Mouse (Mus musculus) gastrocnemius, postnatal 25 days (tissue): ENCODE measurements around the gene Lmx1a. TPM values are rescaled to one million over a fixed set of nuclear protein-coding genes. Genes with fewer than 3 reads are reported as not detected.

ENCODE experiments used
- DNase-seq: peaks from one replicate; pipeline ENCODE4 v3.0.0; 2022
- long read RNA-seq, 2 experiments: library from polyadenylated mRNA; stranded (forward); transcript quantifications; one replicate each; pipeline ENCODE4 v2.0.0; 2021
- total RNA-seq, 2 experiments: library from RNA; stranded (reverse); gene quantifications; 1 replicate in 1 of 2; 2 replicates in 1 of 2; pipeline ENCODE4 v1.2.3; 2021

The Lmx1a gene
- total RNA-seq = under 1 TPM; 0.43 to 0.51 TPM
- long read RNA-seq, experiment 1 = 0 reads
- long read RNA-seq, experiment 2, partial matches to known transcripts = 0 of 1 reads
- long read RNA-seq, experiment 2, other reads (novel, unspliced or antisense) = 1 of 1 reads

DNA sequence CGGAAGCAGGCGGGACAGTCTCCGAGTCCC lies at the start of gene Lmx1a:
Gene Lmx1a, plus strand, starts transcription at position 6 of the 30 bp plus-strand sequence.
- DNase-seq = no peak

DNA sequence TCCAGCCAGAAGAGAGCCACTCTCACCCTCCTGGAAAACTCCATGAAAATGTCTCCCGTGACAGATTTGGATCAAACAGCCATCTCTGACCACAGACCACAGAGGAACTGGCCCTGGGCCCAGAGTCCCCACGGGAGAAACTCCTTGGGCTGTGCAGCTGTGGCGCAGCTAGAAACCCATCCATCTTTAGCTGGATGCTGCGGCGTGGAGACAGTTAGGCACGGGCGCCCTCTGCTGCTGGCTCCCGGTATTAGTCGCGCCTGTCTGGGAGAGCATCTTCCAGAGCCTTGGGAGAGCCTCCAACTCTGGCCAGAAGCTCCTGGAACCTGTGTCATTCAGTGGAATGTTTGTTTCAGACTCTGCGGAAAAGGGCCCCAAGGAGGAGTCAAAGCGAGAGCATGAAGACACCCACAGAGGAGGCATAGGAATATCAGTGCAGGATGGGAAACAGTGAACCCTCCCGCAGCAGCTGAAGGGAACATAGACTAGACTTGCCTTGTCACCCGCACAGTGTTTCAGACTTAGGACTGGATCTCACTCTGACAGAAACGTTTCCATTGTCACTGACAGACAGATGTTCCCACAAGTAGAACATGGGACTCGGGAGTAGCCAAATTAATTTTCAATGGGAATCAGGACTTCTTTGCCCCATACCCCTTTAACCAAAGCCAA lies 44.0 kb upstream of the Lmx1a start:
- DNase-seq = peak; percentile 87

DNA sequence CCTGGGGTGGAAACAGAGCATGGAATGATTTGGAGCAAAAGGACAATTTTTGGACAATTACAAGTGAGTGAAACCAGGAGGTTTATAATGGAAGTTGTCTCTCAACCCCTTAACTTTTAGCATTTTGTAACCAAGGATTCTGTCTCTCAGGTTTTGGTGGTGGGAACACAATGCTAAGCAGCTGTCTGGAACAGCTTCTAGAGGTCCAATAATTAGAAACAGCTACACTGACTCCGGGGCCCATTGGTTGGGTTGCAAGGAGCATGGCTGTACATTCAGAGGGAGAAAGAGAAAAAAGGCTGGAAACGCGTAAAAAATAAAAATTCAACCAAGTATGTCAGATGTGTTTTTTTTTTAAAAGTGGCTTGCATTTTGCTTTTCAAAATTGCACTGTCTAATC lies 40.4 kb upstream of the Lmx1a start:
- DNase-seq = no peak

GRCm38 (mm10) chr1:167649122-167649633 lies 39.9 kb upstream of the Lmx1a start:
- no peak for DNase-seq

GRCm38 (mm10) chr1:167652336-167652735 lies 36.7 kb upstream of the Lmx1a start:
- no peak for DNase-seq

- DNase-seq = no peak
Measured at GRCm38 (mm10) chr1:167659065-167659464, 30.0 kb upstream of the Lmx1a start.

GRCm38 (mm10) chr1:167660521-167661101 lies 28.4 kb upstream of the Lmx1a start:
- DNase-seq = peak; percentile 80

GRCm38 (mm10) chr1:167661123-167661522 lies 27.9 kb upstream of the Lmx1a start:
- DNase-seq = peak; percentile 61

GRCm38 (mm10) chr1:167663136-167663535 lies 25.9 kb upstream of the Lmx1a start:
- DNase-seq = no peak

DNA sequence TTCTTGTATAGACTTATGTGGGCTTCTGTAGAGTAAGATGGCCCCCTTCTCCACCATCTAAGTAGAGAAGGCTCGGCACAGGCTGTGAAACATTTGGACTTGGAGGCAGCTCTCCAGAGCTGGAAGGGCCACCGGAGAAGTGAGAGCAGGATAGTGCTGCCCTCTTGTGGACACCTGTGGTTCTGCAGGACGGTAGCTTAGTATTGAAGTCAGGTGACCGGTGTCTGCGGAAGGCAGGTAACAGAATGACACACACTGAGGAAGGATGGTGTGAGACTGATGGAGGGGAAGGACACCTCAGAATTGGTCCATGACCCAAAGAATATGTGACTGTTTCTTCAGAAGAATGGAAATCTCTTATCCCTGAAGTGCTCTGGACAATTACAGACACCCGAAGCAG lies 19.2 kb upstream of the Lmx1a start:
- peak; percentile 12 for DNase-seq

DNA sequence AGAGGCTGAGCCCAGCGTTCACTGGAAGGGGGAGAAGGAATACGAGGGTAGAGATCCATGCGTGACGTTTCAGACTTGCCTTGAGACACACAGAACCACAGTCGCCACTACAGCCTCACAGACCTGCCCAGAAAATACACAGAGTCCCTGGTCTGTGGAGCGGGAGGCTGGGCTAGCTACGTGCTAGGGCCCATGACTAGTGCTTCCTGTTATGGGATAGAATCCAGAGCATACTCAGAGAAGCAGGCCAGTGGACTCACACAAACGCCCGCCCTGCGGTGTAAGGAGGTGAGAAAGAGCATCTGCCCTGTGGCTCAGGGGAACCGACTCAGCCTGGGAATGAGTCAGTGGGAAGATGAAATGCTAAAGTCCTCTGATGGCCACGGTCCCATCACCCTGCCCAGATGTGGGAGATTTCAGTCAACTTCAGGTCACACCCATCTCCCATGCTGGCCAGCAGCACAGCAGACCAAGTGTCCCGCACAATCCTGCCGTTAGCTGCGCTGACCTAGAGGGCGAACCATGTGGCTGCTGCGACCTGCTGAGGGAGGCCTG lies 16.5 kb upstream of the Lmx1a start:
- DNase-seq = peak; percentile 32

DNA sequence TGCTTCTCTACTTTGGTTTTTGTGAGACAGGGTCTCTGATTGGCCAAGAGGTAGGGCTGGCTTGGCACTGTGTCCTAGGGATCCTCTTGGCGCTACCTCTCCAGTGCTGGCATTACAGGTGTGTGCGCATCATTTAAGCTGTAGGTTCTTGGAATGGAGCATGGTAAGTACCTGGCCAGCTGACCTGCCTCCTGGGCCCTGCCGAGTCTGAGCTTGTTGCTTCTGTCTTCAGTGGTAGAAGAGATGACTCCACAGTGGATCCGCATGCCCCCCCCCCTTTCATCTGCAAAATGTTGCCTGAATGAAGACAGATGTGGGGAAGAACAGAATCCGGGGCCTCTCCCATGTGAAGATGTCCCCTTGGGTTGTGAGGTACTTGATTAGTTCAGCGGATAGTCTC lies 10.0 kb upstream of the Lmx1a start:
- DNase-seq = no peak

- no peak for DNase-seq
Measured at GRCm38 (mm10) chr1:167688001-167688346, 1.1 kb upstream of the Lmx1a start.

DNA sequence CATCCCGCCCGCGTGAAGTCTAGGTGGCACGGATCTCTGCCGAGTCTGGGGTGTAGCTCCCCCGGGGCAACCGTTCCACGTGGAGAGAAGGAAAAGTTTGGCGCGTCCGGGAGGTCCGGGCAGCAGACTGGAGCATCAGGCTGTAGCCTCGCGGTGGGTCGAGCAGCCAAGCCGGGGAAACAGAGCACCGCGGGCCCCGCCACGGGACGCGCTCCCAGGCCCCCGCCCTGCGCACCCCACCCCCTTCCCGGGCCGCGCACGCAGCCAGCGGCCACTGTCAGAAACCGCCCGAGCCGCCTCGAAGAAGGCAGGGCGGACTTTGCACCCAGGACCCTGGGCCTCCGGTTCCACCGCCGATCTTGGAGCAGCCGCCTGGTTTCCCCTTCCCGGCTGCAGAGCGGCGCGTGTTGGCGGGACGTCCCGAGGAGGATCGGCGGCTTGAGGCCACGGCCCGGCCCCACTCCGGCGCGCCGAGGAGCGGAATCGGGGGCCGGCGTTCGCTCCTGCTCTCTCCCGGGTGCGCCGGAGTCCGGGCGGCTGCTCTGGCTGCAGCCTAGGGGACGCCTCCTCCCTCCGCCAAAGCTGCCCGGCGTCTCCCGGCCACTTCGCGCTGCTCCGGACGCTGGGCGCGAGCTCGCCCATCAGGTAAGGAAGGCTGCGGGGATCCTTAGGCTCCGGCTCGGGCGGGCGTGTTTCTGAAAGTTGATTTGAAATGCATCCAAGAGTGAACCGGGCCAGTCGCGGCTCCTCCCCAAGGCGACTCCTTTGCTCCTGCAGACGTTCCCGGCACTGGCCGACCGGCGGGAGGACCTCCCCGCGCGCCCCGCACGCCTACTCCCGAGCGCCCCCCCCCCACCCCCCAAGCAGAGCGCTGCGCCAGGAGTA lies 448 bp upstream of the Lmx1a start:
- peak; percentile 46 for DNase-seq

DNA sequence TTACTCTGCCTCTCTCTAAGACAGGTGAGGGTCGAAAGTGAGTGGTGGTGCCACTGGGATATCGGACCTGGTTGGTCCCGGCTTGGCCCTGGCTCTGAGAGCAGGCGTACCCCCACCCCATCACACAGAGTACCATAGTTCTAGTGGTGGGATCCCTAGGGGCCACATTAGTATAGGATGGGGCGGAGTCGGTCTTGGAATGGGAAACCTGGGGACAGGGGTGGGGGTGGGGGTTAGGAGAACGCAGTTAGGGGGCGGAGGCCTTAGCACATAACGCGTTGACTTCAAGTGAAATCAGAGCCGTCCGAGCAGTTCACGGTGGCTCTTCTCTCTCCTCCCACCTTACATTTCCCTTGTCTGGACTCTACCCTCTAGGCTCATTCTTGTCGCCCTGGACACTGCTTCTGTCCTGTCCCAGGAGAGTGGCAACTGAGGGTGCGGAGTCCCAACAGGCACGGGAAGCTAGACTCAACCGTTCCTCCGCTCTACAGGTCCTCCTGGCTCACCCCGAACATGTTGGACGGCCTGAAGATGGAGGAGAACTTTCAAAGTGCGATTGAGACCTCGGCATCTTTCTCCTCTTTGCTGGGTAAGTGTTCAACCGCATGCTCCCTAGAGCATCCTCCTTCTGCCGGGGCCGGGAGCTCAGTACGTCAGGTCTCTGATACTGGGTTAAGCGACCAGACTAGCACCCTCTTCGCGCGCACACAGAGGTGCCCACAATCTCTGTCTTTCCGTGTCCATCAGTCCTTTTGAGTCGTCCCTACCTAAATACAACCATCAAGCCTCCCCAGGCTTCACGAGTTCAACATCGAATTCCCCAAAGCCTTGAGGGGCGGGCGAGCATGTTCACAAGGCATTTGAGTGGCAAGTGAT lies 463 bp downstream of the Lmx1a start:
- DNase-seq = no peak

DNA sequence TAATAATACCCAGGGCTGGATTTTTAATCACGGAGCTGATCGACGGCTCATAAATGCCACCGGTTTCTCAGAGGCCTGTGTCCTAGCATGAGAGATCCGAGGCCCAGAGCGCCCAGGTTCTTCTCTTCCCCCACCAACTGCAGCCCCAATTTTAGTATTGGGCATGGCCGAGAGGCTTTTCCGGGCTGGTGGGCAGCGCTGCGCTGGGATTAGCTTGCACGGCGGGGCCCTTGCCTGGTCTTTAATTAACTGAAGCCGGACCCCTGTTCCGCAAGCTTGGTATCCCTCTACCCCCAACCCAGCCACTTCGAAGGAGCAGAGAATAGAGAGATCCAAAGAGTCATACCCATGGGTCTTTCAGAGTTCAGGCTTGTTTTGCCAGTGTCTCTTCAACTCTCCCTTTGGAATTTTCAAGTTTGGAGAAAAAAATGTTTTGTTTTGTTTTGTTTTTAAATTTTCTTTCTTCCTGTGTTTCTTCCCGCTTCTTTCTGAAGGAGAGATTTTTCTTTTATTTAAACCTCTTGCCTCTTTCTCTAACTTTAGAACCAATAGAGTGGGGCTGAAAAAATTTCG lies 1.2 kb downstream of the Lmx1a start:
- no peak for DNase-seq

- DNase-seq = no peak
Measured at GRCm38 (mm10) chr1:167690716-167691550, 1.9 kb downstream of the Lmx1a start.

DNA sequence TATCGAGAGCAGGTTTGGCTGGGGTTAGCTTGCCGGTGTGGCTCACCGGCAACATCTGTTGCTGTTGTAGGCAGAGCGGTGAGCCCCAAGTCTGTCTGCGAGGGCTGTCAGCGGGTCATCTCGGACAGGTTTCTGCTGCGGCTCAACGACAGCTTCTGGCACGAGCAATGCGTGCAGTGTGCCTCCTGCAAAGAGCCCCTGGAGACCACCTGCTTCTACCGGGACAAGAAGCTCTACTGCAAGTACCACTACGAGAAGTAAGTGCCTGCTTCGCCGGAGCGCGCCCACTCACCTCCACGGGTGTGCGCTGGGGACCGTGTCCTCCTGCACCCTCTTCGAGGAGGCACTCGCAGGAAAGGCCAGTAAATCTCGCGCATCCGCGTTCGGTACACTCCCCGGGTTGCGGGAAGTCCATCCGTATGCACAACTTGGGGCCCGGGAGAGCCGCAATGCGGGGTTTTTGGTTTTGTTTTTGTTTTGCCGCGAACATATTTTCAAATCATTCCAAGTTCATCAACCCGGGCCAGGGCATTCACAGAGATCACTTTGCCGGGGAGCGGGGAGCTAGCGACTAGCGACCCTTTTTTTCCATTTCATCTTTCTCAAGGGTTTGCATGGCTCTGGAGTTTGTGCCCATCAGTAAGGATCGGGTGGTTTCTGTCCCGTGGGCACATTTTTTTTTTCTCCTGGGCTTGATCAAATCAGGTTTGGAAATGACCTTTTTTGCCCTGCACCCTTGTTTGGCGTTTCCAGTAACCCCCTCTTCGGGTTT lies 3.1 kb downstream of the Lmx1a start:
- no peak for DNase-seq

GRCm38 (mm10) chr1:167692683-167693045 lies 3.6 kb downstream of the Lmx1a start:
- DNase-seq = no peak
